Mouse (Mus musculus) lung, embryonic 16.5 days (tissue): ENCODE measurements around the gene Minos1. TPM values are rescaled to one million over a fixed set of nuclear protein-coding genes. Genes with fewer than 3 reads are reported as not detected.

Source experiments
- polyA plus RNA-seq: library from polyadenylated mRNA; unstranded; fragments of >200 nt; fragmentation: Nextera tagmentation; extraction: Ambion mirVana; gene quantifications from 2 replicates; pipeline ENCODE4 v1.2.1, GENCODE M21; 2015

Minos1 gene
- polyA plus RNA-seq, 1 experiment from 2014 or later: 571 TPM

Other genes with a start within 250 kb of the Minos1 start
- 3.1 TPM in 2 replicates for gene Otud3, start 217.2 kb downstream of the Minos1 start, polyA plus RNA-seq
- gene Rnf186, start 164.0 kb downstream of the Minos1 start, polyA plus RNA-seq: 4.0 and 5.9 TPM in 2 replicates
- gene Tmco4, start 158.2 kb downstream of the Minos1 start, polyA plus RNA-seq: 6.3 and 6.8 TPM in 2 replicates
- not detected in 2 replicates for gene Htr6, start 55.5 kb downstream of the Minos1 start, polyA plus RNA-seq
- 57.4 and 70.9 TPM in 2 replicates for gene Nbl1, start 38.1 kb downstream of the Minos1 start, polyA plus RNA-seq
- 454 and 473 TPM in 2 replicates for gene Capzb, start 61.8 kb upstream of the Minos1 start, polyA plus RNA-seq
- gene Pqlc2, start 179.6 kb upstream of the Minos1 start, polyA plus RNA-seq: 12.5 and 13.9 TPM in 2 replicates
- gene Akr7a5, start 179.6 kb upstream of the Minos1 start, polyA plus RNA-seq: 94.9 and 95.0 TPM in 2 replicates
- 89.6 and 89.8 TPM in 2 replicates for gene Mrto4, start 221.5 kb upstream of the Minos1 start, polyA plus RNA-seq
- gene Emc1, start 221.5 kb upstream of the Minos1 start, polyA plus RNA-seq: 32.9 and 33.5 TPM in 2 replicates
- gene Ubr4, start 221.5 kb upstream of the Minos1 start, polyA plus RNA-seq: 57.7 and 59.4 TPM in 2 replicates